Mouse (Mus musculus) thymus, postnatal 0 days (tissue): ENCODE data around the gene Pla2g5. TPM values are rescaled to one million over a fixed set of nuclear protein-coding genes. Genes with fewer than 3 reads are reported as not detected.
A peak's percentile ranks its signal among the peaks of the same experiment; 100 is the strongest.
"Not testable (repeated sequence)": the region's sequence is repeated elsewhere in the genome, so short reads cannot be mapped to it uniquely, and the experiment has no call there.

Experiments used
- DNase-seq: peaks from one replicate; pipeline ENCODE4 v3.0.0-alpha.2; 2015; ENCODE audit warnings: low spot score
- polyA plus RNA-seq: library from polyadenylated mRNA; unstranded; fragments of >200 nt; fragmentation: Nextera tagmentation; extraction: Ambion mirVana; gene quantifications from 2 replicates; pipeline ENCODE4 v1.2.1, GENCODE M21; 2015

Pla2g5 gene
- 0.16 and 0.17 TPM in 2 replicates for polyA plus RNA-seq

DNA sequence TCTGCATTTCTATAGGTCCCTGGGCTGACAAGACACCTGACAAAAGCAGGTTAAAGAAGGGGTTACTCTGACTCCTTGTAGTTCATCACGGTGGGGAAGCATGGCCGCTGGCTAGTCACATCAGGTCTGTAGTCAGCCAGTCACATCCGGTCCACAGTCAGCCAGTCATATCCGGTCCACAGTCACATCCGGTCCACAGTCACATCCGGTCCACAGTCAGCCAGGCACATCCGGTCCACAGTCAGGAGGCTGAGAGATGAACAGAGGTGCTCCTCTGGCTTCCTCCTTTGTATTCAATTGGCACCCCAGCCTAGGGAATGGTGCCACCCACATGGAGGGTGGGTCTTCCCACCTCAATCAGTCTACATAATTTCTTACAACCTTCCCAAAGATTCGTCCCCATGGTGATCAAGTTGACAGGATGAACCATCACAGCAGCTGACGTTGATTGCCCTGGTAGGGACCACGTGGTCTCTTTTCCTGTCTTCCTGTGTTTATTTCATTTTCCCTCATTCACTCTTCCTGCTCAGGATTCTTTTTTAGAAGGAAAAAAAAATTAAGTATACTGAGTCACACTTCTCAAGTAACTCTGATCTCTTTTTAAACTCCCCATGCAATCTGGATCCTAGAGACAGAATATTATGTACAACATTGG, at the start of gene Pla2g5:
Gene Pla2g5, minus strand, starts transcription at position 139 of the 655 bp plus-strand sequence.
- no peak for DNase-seq

- DNase-seq: no peak
These were observed 42.5 kb upstream of the Pla2g5 start for GRCm38 (mm10) chr4:138905624-138906337.

DNA sequence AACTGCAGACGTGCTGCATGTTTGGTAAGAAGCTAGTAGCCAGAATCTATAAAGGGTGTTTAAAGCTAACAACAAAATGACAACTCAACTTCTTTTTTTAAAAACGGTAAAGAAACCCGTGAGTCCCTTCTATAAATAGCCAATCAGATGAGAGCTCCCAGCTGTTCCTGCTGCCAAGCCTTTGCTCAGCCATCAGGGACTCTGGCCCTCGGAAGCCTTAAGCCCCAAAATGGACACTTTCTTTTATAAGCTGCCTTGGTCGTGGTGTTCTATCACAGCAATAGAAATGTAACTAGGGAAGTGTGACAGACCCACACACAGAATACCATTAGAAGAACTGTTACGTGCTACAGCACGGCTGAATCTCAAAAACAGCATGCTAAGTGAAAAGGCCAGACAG, 36.1 kb upstream of the Pla2g5 start:
- DNase-seq: no peak

- DNase-seq: not testable (repeated sequence)
These were observed 30.5 kb upstream of the Pla2g5 start for GRCm38 (mm10) chr4:138893789-138894188.

DNA sequence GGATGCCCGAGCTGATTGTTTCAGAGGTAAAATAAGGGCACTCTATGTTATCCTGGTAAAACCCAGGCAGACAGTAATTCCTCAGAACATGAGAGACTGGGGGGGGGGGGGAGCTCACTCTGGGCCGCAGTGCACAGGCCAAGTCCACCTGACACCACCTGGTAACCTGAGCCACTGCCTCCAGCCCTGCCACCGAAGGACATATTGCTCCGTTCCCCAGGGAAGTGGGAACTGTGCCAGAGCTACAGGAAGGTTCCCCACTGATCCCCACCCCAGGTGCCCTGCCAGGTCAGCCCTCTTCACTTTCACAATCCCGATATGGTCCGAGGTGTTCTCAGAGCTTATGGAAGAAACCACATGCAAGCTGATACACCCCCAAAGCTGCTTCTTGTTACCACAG, 29.4 kb upstream of the Pla2g5 start:
- no peak for DNase-seq

DNA sequence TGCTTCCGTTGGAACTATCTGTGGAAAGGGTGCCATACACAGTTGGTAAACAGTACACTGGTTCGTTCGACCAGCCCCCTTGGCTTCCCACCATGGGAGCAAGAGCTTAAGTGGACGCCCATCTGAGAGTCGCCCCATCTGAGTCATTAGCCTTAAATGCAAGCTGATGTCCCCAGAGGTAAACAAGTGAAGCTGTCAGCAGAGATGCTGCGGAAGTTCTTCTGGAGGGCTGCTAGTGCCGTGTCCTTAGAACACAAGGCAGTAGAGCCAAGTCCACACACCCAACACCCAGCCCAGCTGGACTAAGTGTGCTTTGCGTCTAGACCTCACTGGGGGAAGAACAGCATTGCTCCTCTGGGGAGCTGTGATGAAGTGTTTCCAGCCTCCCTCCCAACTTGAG, 26.4 kb upstream of the Pla2g5 start:
- DNase-seq: no peak

DNA sequence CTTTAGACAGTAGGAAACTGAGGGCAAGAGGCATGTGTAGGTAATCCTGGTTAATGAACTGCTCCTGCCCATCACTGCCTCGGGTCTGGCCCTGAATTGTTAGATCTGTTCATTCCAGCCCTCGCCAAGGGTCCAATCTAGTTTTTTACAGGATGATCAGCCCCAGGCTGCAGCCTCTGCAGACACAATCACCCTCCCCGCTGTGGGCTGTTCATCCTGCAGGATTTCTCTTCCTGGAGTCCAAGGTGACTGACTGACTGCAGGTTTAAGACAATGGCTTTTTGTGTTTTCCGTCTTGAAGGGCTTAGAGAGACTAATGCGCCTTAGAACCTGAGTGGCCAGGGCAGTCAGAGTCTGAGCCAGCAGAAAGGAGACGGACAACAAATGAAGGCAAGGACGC, 25.9 kb upstream of the Pla2g5 start:
- no peak for DNase-seq

GRCm38 (mm10) chr4:138884261-138884660, 21.0 kb upstream of the Pla2g5 start:
- DNase-seq: peak; percentile 68

DNA sequence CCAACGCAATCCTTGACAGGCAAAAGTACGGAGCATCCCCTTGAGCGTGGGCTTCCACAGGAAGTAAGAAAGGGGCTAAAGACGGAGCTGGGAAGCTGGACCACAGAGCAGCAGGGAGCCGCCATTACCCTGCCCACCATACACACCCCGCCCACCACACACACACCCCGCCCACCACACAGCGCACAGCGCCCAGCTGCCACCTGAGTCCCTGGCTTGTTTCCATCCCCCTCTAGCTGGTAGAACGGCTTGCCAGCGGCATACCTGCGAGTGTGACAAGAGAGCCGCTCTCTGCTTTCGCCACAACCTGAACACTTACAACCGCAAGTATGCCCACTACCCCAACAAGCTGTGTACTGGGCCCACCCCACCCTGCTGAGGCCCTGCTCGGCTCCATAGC, 18.9 kb upstream of the Pla2g5 start:
- no peak for DNase-seq

GRCm38 (mm10) chr4:138880811-138881584, 17.7 kb upstream of the Pla2g5 start:
- no peak for DNase-seq

DNA sequence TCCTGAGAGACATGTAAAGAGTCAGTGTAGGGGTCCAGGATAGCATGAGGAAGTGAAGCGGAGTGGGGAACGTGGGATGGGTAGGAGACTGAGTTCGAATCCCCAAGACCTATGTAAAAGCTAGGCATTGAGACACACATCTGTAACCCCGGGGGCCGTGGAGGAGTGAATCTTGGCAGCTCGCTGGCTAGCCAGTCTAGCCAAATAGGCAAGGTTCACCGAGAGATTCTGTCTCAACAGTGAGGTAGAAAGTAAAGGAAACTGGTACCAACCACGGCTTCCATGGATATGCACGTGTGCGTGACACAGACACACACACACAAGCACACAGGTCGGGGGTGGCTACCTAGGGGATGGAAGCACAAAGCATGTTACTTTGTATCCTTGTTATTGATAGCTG, 16.5 kb upstream of the Pla2g5 start:
- DNase-seq: no peak

GRCm38 (mm10) chr4:138878783-138879182, 15.5 kb upstream of the Pla2g5 start:
- DNase-seq: no peak

GRCm38 (mm10) chr4:138877731-138878130, 14.4 kb upstream of the Pla2g5 start, which contains the start of gene Pla2g2e:
TSS of gene Pla2g2e (plus strand) at chr4:138877942.
- DNase-seq: no peak

- no peak for DNase-seq
These were observed 12.7 kb upstream of the Pla2g5 start for GRCm38 (mm10) chr4:138875986-138876385.

DNA sequence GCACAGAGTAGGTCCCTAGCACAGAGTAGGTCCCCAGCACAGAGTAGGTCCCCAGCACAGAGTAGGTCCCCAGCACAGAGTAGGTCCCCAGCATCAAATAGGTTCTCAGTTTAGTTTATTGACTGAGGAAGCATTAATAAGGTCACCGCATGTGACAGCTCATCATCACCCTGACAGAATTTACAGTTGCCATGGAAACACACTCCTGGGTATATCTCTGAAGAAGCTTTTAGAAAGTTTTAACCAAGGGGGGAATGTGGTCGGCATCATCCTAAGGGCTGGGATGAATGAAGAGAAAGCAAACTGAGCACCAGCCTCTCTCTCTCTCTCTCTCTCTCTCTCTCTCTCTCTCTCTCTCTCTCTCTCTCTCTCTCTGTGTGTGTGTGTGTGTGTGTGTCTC, 12.0 kb upstream of the Pla2g5 start:
- not testable (repeated sequence) for DNase-seq

DNA sequence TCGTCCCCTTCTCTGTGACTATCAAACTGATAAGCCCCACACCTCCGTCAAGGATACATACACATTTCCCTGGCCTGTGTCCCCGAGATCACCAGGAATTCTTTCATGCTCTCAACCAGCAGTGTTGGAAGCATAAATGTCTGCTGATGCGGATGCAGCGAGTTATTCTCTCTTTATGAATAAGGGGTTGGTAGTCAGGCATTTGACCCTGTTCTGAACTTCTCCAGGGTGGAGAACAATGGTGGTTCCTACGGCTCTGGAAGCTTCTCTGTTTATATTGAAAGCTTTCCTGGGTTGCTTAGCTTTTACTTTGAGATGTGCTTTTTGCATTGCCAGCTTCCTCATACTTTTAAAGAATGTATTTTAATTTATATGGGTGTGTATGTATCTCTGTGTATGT, 10.6 kb upstream of the Pla2g5 start, which contains the start of gene Gm13030:
Gene Gm13030, minus strand, starts transcription at position 101 of the 400 bp plus-strand sequence.
- DNase-seq: no peak

- no peak for DNase-seq
These were observed 5.4 kb upstream of the Pla2g5 start for GRCm38 (mm10) chr4:138868666-138869065.

- peak; percentile 57 for DNase-seq
These were observed 3.1 kb upstream of the Pla2g5 start for GRCm38 (mm10) chr4:138866413-138866812.

DNA sequence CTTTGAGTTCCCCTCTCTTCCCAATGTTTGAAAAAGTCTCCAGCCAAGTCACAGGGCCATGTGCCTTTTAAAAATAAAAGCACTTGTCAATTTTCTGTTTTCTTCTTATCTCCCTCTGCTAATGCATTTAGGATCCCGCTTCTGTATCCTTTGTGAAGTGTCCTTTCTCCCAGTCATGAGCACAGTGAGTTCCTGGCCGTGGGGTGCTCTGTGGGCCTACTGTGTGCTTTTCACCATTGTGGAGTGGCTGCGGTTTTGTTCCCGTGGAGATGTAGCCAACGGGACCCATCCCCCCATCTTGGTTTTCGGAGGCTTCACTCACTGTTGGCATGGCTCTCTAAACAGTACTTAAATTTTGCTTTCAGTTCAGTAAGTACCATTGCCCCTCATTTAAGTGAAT, 2.7 kb upstream of the Pla2g5 start:
- no peak for DNase-seq

GRCm38 (mm10) chr4:138865092-138865491, 1.8 kb upstream of the Pla2g5 start:
- DNase-seq: no peak

- peak; percentile 51 for DNase-seq
These were observed 3.6 kb downstream of the Pla2g5 start for GRCm38 (mm10) chr4:138859728-138860127.

DNA sequence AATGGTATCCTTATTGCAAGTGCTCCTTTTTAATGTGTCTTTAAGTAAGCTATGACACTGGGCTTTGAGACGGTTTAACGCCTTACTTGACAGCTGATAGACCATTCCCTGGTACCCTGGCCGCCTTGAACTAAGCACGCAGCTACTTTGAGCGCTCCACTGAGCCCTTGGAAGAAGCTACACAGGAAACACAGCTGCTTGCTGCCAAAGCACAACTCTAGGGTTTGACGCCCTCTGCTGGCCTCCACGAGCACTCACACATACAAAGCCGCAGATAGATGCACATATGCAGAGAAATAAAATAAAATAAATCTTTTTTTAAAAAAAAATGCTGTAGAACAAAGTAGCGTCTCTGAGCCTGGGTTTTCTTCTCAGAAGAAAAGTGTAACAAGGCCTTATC, 4.0 kb downstream of the Pla2g5 start:
- DNase-seq: peak; percentile 33
